Mouse (Mus musculus): ENCODE results near the gene Vdac1.

Vdac1 gene

DNA sequence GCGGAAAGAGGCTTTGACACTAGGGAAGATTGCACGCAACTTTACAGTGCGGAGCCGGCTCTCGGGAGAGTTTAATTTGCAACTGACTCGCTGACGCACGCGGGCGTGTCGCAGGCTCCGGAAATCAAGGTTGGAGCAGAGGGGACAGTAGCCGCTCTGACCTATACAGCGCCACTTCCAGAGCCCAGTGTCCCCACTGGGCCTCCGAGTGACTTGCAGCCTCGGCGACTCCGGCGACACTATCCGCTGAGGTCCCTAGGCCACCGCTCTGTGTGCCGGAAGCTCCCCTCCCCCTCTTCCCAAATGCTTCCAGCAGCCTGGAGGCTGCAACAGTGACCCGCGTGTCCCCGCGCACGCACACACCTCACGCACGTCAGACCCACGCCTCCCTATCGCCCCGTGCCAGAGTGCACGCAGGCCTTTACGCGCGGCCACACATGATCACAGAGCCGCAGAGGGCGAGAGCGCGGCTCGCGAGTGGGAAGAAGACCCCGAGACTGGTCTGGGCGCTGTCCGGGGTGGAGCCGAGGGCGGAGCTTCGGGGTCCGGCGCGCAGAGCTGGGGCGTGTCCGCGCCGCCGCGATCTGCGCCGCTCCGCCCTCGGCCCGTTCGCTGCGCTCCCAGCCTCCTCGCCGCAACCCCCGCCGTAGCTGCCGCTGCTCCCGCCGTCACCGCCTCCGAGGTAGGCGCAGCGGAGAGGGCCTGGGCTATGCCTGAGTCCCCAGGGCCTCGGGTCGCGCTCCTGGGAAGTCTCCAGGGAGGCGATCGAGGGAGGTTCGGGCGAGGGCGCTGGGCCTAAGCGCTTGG is at the start of gene Vdac1:
Vdac1 (plus strand) TSS at position 390 of the 807 bp plus-strand sequence.
- DNase-seq (ENCODE audit: low read depth, low spot score), result peak; percentile 82

DNA sequence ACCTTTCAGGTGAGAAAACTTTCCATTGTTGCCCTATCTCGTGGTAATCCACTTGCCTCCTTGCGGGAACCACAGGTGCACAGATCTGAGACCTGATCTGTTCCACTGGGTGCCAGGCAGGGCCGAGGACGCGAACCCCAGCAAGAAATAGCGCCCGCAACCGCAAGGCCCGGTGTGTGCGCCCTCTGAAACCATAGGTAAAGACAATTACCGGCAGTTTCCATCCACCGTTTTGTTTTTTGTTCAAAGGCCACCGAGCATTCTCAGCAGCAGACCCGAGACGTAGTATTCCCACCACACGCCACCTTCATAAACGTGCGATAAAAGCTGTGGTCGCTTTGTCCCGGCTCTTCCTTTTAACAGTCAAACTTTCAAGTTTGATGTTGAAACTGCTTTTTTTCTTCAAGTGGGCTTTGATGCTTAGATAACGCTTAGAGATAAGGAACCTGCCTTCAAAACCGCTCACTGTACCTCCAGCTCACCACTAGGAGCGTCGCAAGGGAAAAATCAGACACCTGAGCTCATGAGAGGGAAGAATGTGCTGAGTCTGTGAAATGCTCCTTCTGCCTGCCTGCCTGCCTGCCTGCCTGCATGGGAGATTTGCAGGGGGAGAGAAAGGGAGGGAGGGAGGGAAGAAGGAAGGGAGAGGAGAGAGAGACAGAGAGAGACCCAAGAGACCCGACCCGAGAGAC is 46.4 kb upstream of the Vdac1 start:
- DNase-seq (ENCODE audit: low read depth, low spot score), result peak; percentile 57

DNA sequence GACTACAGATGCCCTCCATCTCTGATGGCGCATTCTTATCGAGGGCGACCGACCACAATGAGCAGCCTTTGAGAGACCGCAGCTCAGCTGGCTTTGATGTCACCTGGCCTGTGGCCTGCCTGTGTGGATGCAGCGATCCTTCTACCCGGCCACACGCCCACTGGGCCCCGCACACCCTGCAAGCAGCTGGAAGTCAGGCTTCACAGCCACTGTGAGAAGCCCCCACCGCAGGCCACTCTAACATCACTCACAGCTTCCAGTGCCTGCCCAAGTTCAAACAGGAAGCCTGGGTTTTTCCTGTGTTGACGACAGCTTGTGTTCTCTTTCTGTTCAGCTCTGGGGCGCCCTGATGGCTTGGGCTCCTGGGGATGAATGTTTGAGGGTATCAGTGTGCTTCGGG is 42.2 kb upstream of the Vdac1 start:
- DNase-seq (ENCODE audit: low read depth, low spot score), result no peak

DNA sequence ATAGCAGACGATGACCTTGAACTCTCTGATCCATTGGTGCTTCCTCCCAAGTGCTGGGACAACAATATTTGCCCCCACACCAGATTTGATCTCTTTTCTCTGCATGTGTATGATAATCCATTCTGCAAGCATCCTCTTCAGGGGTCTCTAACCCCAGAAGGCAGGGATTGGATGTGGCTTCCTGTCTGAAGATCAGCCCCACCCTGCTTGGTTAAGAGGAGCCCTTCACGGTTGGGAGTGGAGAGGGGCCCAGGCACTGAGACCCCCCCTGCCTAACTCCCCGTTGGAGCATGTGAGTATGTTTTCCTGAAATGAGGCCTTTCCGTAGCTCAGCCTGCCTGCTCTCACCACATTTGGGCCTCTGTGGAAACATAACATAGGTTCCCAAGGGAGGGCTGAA is 41.0 kb upstream of the Vdac1 start:
- no peak for DNase-seq (ENCODE audit: low read depth, low spot score)

DNA sequence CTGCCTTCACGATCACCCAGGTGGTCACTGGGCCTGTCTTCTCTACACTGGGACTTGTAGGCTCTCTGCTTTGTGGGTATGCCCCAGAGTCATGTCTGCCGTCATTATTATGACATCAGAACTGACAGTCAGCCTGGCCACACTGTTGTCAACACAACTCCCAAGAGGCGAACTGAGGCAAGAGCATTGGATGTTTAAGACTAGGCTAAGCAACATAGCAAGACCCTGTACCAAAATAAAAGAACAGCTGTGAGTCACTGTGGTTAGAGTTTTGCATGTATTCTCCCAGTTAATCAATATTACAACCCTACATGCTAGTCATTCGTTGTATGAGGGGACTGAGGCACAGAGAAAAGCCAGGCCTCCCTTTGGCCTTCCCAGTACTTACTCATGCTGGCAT is 40.1 kb upstream of the Vdac1 start:
- no peak for DNase-seq (ENCODE audit: low read depth, low spot score)

DNA sequence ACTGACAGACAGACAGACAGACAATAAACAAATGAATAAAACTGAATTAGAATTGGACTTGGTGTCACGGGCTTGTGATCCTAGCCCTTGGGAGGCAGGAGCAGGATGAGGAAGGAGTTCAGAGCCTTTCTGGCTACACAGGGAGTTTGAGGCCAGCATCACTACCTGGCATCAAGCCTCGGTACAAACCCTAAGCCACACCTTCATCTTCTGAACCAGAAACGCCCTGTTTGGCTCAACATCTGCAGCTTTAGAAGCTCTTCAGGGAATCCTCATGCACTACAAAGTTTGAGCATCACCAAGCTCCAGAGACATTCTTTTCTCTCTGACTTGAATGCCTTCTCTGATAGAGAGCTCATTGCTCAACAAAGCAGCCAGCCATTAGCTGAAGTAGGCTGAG is 39.1 kb upstream of the Vdac1 start:
- DNase-seq (ENCODE audit: low read depth, low spot score), result no peak

DNA sequence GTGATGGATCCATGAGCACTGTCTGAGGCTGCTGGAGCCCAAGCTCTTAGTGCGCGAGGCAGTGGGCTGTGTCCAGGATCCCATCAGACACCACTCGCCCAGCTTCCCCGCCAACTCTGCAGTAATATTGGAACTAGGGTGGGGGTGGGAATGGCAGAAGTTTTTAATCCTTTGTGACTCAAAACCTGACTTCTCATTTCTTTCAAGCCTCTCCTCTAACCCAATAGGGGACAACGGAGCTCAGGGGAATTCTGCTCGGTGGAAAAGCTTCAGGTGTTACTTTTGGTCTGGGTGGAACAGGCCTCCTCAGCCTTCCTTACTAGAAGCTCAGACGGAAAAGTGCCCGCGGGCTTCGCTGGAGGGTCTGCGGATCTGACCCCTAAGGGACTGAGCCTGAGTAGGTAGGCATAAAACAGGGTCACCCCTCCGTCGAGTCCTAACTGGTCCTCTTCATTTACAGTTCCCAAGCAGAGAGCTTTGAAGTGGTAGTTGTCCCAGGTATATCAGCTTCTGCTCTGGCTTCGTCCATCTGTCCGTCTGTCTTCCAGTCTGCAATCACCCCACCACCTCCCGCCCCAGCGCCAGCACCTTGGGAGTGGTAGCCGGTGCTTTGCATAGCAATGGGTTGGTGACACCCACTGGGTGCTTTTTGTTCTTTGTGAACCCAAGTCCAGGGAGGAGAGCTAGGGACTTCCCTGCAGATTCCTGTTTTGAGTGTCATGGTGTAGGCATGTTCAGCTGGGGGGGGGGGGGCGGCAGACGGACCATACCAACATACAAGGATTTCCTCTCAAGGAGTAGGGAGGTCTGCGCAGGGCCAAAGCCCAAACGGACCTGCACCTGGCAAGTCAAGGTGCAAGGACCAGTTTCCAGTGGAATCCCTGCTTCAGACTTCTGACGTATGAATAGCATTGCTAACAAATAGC is 36.0 kb upstream of the Vdac1 start:
- no peak for DNase-seq (ENCODE audit: low read depth, low spot score)

DNA sequence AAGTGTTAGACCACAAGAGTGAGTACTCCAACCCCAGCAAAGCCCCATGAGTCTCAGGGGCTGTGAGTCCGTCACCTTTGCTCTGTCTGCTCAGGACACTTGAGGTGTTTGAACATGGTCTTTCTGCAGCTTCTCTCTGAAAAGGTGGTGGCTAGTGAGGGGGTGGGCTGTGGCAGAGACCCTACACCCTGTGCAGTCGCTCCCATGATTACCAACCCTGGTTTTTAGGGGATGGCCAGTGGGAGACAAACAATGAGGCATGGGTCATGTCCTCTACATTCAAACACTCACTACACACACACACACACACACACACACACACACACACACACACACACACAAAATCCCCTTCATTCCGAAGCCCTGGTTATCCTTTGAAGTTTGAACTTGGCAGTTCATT is 33.3 kb upstream of the Vdac1 start:
- no peak for DNase-seq (ENCODE audit: low read depth, low spot score)

DNA sequence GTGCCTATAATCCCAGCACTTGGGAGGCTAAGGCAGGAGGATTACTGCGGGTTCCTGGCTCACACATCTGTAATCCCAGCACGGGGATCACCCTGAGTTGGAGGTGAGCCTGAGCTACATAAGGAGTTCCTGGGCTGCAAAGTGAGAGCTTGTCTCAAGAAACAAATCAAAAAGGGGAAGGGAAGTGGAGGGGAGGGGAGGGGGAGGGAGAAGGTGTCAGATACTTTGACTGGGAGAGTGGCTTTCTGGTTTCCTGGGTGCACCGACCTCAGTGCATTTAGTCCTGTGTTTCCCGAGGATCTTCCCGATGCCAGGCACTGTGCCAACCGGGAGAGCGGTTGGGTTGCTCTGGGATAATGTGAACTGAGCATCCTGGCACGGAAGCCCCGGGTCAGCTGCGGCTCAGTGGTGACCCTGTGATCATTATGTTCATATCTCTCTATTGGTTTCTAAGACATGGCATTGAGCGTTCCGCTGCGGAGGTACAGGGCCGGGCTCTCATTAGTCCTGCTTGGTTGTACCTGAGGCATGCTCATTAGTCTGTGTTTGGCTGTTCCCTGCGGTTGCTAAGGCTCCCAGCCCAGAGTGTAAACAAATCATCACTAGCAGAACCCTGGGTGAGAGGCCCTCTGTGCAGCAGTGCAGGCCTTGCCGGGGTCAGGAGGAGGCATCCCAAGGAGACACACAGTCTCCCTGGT is 28.1 kb upstream of the Vdac1 start:
- DNase-seq (ENCODE audit: low read depth, low spot score), result no peak

DNA sequence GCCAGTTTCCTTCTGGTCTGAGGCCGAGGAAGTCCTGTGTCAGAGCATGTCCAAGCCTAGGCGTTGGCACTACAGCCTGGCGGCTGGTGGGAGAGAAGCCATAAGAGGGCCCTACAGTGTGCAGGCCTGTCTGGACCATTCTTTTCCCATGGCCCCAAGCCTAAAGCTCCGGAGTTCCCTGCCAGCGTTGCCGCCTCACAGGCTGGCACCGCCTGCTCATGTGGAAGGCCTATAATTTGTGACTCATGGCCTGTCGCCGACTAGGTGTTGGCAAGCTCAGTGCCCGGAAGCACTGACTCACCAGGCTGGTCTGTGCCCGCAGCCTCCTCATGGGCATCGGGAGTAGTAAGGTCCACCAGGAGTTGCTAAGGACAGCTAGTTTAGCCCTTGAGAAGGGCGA is 27.0 kb upstream of the Vdac1 start:
- DNase-seq (ENCODE audit: low read depth, low spot score), result no peak

DNA sequence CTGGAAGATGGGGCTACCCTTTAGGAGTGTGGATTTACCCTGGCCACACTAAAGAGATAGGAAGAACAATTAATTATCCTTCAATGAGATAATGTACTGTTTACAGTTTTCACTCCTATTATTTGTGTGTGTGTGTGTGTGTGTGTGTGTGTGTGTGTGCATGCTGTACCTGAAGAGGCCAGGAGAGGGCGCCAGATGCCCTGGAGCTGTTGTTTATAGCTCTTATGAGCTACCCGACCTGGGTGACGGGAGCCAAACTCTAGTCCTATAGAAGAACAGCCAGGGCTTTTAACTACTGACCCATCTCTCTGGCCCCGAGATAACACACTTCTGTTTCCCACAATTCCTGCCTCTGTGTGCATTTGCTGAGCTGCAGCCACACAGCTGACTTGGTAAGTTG is 25.4 kb upstream of the Vdac1 start:
- DNase-seq (ENCODE audit: low read depth, low spot score), result no peak

DNA sequence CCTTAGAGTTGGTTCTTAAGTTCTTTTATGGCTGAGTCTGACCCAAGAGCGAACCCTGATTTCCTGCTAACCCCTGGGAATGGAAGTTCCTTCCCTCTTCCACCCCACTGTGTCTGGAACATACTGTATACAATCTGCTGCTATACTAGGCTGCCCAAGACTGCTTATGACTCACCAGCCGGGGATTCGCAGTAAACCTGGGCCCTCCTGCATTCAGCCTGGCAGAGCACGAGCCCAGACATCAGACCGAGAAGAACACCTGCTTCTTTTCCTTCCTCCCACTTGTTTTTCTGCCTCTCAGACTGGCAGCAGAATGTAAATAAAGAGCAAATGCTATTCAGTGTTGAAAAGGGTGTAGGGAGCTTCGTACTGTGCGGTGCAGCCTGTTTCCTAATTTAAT is 24.7 kb upstream of the Vdac1 start:
- DNase-seq (ENCODE audit: low read depth, low spot score), result no peak

DNA sequence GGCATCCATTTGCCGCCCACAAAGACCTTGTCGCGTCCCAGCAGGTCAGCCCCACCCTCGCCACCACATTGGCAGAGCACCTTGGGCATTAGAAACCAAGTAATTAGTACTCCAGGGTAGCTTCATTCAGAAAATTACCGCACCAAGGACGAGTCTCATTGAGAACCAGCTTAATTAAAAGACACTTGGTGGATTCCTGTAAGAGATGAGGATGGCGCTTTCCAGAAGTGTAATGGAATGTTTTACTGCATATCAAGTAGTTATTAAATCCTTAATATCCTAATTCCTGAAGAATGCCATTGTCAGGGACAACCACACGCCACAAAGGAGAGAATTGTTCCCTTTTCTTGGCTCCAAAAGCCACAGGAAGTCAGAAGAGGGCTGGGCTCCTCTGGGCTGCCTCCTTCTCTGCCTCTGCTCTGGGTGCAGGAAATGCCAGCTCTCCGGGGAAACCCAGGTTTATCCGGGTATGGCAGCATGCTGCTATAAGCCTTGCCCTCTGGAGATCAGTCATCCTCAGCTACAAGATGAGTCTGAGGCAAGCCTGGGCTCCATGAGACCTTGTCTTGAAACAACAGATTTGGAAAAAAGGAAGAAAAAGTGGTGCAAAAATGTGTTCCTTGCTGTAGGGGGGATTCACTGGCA is 22.9 kb upstream of the Vdac1 start:
- no peak for DNase-seq (ENCODE audit: low read depth, low spot score)

DNA sequence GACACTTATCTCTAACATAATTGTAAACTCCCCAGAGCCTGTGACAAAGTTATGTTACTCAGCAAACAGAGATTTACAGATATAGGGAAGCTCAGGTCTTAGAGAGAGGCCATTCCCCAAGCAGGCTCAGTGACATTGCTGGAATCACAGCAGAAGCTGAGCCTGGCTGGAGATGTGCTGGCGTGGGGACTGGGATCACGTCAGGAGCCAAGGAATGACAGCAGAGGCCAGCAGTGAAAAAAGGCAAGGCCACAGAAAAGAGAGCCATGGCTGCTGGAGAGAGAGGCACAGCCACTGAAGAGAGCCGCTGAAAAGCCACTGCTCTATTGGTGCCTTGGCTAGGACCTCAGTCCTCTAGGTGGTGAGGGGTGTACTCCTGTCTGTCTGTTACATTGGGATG is 22.3 kb upstream of the Vdac1 start:
- no peak for DNase-seq (ENCODE audit: low read depth, low spot score)

DNA sequence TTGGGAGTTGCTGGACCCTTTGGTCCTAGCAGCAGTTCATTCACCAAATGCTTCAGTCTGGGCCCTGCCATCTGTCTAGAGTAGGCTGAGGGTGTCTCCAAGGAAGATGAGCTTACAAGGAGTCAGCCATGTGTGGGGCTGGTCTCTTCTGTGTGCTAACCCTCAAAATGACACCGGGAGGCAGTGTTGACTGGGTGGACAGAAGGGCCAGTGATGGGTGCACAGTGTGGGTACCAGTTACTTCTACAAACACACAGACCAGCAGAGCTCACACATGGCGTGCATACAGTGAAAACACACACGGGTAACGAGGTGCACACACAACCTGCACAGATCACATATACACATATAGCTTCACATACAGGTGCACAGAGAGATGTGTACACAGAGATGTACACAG is 21.6 kb upstream of the Vdac1 start:
- no peak for DNase-seq (ENCODE audit: low read depth, low spot score)

DNA sequence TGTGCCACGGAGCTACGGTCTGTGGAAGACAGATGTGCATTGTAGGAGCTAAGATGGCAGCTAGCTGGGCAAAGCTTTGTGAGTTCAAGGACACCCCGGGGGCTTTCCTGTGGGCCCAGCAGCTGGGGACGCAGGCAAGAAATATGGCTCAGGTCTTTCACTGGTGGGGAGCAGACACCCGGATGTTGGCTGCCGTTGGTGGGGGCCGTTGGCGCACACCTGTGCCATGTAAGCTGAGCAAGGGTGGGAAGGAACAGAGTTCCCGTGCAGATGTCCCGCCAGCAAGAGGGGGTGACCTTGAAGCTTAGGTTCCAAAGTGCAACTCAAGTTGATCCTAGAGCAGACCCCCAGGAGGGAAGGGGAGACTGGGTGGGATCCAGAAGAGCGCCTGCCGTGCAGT is 21.1 kb upstream of the Vdac1 start:
- no peak for DNase-seq (ENCODE audit: low read depth, low spot score)

DNA sequence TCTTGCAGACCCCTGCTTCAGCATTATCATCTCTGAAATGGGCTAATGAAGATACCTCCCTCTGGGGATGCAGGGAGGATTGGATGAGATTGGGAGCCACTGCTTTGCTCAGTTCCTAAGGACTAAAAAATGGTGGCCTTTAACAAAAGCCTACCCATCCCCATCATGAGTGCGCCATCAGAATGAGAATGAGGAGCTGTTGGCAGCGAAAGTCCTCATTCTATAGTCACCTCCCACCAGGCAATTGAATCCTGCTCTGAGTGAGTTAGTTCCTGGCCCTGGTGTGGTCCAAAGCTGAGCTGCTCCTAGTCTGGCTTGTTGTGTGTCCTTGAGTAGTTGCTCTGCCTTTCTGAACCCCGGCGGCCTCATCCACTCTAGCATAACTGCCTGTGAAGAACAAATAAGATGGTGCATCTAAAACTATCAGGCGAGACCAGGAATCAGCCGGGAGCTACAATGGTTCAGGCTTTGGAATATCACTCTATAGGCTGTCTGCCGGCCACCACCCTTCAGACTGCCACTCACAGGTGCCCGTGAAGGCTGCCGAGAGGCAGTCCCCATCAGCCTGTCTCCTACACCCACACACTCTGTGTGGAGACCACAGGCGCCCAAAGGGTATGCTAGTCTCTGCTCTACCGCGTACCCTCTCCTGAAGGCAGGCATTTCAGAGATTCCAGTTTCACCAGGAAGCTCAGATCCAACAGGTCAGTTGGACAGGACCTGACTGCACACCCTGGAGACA is 20.4 kb upstream of the Vdac1 start:
- no peak for DNase-seq (ENCODE audit: low read depth, low spot score)

DNA sequence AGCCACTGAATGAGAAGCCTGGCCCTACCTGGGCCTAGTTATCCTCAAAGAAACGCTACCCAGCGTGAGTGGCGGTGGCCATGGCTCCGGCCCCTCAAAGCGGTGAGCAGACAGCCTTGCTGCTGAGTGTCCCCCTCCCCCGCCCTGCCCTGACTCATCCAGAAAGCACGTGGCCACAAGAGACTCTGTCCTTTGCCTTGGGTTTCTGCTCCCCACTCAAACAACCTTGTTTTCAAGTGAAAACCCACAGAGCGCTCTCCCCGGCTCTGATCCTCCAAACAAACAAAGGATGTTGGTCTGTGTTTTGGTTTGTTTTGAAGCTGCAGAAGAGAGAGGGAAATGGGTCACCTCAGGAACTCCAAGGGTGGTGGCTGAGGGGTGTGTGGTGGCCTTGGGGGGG is 19.7 kb upstream of the Vdac1 start:
- no peak for DNase-seq (ENCODE audit: low read depth, low spot score)

DNA sequence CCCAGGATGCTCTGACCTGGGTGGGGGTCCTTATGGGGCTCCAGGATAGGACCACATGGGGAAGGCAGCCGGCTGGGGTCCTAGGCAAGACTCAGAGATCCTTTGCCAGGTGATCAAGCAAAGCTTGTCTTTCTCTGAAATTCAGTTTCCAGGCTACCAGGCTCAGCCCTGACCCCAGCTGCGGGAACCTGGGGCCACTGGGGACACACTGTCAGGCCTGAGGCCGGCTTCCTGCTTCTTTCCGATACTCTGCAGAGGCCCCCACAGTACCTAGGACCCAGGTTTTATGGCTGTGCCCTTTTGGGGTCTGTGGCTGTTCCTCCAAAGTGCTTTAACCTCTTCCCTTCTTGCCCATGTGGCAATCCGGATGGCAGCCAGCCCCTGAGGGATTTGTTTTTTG is 19.2 kb upstream of the Vdac1 start:
- DNase-seq (ENCODE audit: low read depth, low spot score), result no peak

DNA sequence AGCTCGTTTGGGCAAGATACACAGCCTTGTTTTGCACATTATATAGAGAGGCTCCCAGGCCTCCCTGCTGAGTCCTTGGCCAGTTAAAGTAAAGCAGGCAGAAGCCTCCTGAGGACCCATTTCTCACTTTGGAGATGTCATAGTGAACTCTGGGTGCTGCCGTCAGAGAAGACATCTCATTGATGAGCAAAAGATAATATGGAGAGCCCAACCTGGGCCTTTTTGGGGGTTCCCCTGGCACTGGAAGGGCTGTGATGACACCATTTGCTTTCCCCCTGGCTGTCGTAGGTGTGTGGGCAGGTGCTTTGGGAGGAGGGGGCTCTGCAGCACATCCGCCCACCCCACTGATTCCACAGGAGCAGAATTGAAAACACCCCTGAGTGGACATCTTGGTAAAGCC is 18.4 kb upstream of the Vdac1 start:
- no peak for DNase-seq (ENCODE audit: low read depth, low spot score)

DNA sequence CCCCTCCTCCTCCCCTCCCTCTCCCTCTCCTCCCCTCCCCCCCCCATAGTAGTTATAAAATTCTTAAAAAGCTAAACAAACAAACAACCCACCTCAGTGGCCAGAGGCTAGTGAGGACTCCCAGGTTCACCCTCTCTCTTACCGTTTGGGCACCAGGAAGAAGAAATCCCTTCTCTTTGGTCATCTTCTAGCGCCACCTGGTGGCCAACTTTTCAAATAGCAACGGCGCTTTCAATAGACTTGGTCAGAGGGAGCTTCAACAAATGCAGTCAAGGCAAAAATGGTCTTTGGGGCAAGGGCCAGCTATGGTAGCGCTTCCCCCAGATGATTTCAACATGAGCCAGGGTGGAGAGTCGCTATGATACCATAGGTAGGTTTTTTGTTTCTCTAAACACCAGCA is 17.5 kb upstream of the Vdac1 start:
- peak; percentile 77 for DNase-seq (ENCODE audit: low read depth, low spot score)

Data from WW6 (cell line).